Mouse (Mus musculus): ENCODE data around the gene Zfp94. TPM values are rescaled to one million over a fixed set of nuclear protein-coding genes. Genes with fewer than 3 reads are reported as not detected.
A peak's percentile ranks its signal among the peaks of the same experiment; 100 is the strongest.

Zfp94 gene
- polyA plus RNA-seq, 1 experiment from 2014 or later: 8.8 TPM

DNA sequence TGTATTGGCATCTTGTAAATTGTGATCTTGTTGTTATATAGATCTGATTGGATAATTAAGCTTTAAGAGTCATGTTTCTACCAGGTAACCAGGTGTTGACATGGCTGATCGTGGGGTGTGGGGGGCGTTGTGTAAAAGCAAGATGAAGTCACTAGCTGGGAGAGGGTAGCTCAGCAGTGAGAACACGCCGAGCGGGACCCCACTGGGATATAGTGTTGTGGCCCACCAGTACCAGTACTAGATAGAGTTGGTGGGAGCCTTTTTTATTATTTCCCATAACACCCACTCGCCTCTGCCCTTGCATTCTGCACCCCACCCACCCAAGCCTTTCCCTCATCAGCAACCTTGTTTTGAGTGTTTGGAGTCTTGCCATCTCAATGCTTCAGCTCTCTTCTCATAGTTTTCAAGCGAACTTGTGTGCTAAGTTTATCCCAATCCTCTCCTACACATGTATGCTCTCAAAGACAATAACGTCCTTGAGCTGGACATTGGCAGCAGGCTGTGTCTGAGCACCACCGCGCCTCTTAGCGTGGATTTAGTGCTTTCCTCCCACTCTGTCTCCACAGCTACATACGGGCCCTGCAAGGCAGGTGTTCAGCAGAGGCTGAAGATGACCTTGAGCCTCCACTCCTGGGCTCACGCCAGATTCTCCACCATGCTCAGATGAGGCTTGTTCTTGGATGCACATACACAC lies 57.0 kb downstream of the Zfp94 start:
- ChIA-PET POLR2A (interaction anchor here (0.7 kb wide), 1 partner anchor 51 kb away, joined by 3 read pairs; no protein-coding TSS in a partner anchor), CTCF (no interaction called here)
- TF ChIP-seq CTCF (IDR thresholded peaks at IDR 0.05): no peak
- ATAC-seq: no peak
- in situ Hi-C loops (cut with MboI; ENCODE audit: low pct_unique_long_range_greater_than_20kb): no loop called here
- no peak for DNase-seq (ENCODE audit: low read depth, low spot score)
- H3K27me3 ChIP-seq: no peaks in the 10 kb centered on the region

DNA sequence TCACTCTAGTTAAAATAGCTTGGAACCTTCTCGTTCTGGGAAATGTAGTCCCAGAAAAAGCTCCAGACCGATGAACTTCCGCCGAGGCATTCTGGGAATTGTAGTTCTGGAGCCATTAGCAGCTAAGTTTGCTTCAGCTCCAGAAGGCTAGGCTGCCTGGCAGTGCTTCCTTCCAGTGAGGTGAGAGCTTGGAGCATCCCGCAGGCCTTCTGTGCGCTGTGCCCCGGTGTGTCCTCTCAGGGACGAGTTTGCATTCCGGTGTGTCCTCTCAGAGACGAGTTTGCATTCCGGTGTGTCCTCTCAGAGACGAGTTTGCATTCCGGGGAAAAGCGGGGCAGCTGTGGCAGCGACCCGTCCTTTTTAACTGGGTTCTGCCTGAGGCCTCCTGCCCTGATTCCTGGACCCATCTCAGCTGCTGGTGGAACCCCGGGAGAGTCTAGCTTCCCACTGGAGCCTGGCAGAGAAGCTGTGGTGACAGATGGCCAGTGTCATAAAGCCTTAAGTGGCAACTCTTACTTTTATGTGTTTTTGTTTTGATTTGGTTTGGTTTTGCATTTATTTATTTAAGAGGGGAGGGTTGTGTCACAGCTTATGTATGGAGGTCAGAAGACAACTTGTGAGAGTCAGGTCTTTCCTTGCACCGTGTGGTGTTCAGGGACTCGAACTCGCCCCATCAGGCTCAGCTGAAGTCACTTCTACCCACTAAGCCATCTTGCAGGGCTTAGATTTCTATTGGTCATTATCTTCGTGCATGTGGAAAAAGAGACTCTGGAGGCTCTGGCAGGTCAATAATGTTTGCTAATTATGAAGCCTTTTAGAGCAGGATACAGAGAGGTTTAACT lies 61.6 kb downstream of the Zfp94 start, which contains the start of gene Zfp108:
Gene Zfp108, plus strand, starts transcription at position 162 of the 842 bp plus-strand sequence.
- DNase-seq (ENCODE audit: low read depth, low spot score): peak; percentile 34
- peak; percentile 95 for ATAC-seq
- TF ChIP-seq CTCF (IDR thresholded peaks at IDR 0.05): no peak
- CTCF ChIA-PET: interaction anchor here (0.6 to 1.6 kb wide), 8 partner anchors 9 to 33 kb away, joined by 3 to 5 read pairs (median 3); partner anchors contain the start of gene Zfp93
- in situ Hi-C loops (cut with MboI; ENCODE audit: low pct_unique_long_range_greater_than_20kb): no loop called here
- no peaks in the 10 kb centered on the region for H3K27me3 ChIP-seq
- POLR2A ChIA-PET: interaction anchor here (0.6 to 0.7 kb wide), 2 partner anchors 15 to 48 kb away, joined by 3 read pairs; no protein-coding TSS in a partner anchor

- POLR2A ChIA-PET: interaction anchor here (0.7 kb wide), 1 partner anchor 16 kb away, joined by 3 read pairs; no protein-coding TSS in a partner anchor
- ATAC-seq (peak; percentile 6), DNase-seq (ENCODE audit: low read depth, low spot score) (no peak)
Measured at GRCm38 (mm10) chr7:24253779-24254615, 62.5 kb downstream of the Zfp94 start.

More at GRCm38 (mm10) chr7:24253779-24254615, 62.5 kb downstream of the Zfp94 start:
- in situ Hi-C loops (cut with MboI; ENCODE audit: low pct_unique_long_range_greater_than_20kb): no loop called here
- no peaks in the 10 kb centered on the region for H3K27me3 ChIP-seq
- TF ChIP-seq CTCF (IDR thresholded peaks at IDR 0.05): no peak
- CTCF ChIA-PET: interaction anchor here (0.9 to 1.6 kb wide), 6 partner anchors 13 to 34 kb away, joined by 3 to 5 read pairs (median 3); partner anchors contain the start of gene Zfp93

Other genes starting within 250 kb of the Zfp94 start
- gene Zfp180, start 234.7 kb downstream of the Zfp94 start, polyA plus RNA-seq (2021): 16.2 TPM
- gene Zfp112, start 204.4 kb downstream of the Zfp94 start, polyA plus RNA-seq (2021): 2.4 TPM
- 7.5 TPM for gene Zfp235, start 182.5 kb downstream of the Zfp94 start, polyA plus RNA-seq (2021)
- 0.10 TPM for gene Zfp114, start 141.6 kb downstream of the Zfp94 start, polyA plus RNA-seq (2021)
- gene Zfp111, start 105.2 kb downstream of the Zfp94 start, polyA plus RNA-seq (2021): 8.1 TPM
- gene Zfp109, start 79.1 kb downstream of the Zfp94 start, polyA plus RNA-seq (2021): 4.2 TPM
- 4.6 TPM for gene Zfp108, start 61.9 kb downstream of the Zfp94 start, polyA plus RNA-seq (2021)
- 12.5 TPM for gene Zfp93, start 46.2 kb downstream of the Zfp94 start, polyA plus RNA-seq (2021)
- 14.0 TPM for gene Zfp61, start 15.4 kb downstream of the Zfp94 start, polyA plus RNA-seq (2021)
- gene Tescl, start 17.3 kb upstream of the Zfp94 start, polyA plus RNA-seq (2021): not detected
- not detected for gene Lypd5, start 32.5 kb upstream of the Zfp94 start, polyA plus RNA-seq (2021)
- gene Kcnn4, start 53.6 kb upstream of the Zfp94 start, polyA plus RNA-seq (2021): not detected
- gene Smg9, start 83.0 kb upstream of the Zfp94 start, polyA plus RNA-seq (2021): 26.6 TPM
- not detected for gene Irgc1, start 135.6 kb upstream of the Zfp94 start, polyA plus RNA-seq (2021)
- 87.9 TPM for gene Plaur, start 145.8 kb upstream of the Zfp94 start, polyA plus RNA-seq (2021)
- 44.1 TPM for gene Cadm4, start 165.4 kb upstream of the Zfp94 start, polyA plus RNA-seq (2021)
- 32.4 TPM for gene Zfp428, start 190.3 kb upstream of the Zfp94 start, polyA plus RNA-seq (2021)
- gene AC161166.1, start 195.8 kb upstream of the Zfp94 start, polyA plus RNA-seq (2021): 0.21 TPM
- 28.8 TPM for gene Irgq, start 214.0 kb upstream of the Zfp94 start, polyA plus RNA-seq (2021)
- 0.26 TPM for gene Pinlyp, start 229.5 kb upstream of the Zfp94 start, polyA plus RNA-seq (2021)
- gene Xrcc1, start 229.6 kb upstream of the Zfp94 start, polyA plus RNA-seq (2021): 60.3 TPM